Mouse (Mus musculus): ENCODE results near the gene Igfbp4. TPM values are rescaled to one million over a fixed set of nuclear protein-coding genes. Genes with fewer than 3 reads are reported as not detected.

Igfbp4 gene
- polyA plus RNA-seq, 1 experiment from 2014 or later: 437 TPM

Other genes with a start within 250 kb of the Igfbp4 start
- gene Msl1, start 245.7 kb upstream of the Igfbp4 start, polyA plus RNA-seq (2016; fragmentation: Nextera tagmentation; extraction: Ambion mirVana): 24.4 and 25.2 TPM in 2 replicates
- gene Casc3, start 236.3 kb upstream of the Igfbp4 start, polyA plus RNA-seq (2016; fragmentation: Nextera tagmentation; extraction: Ambion mirVana): 49.5 and 55.9 TPM in 2 replicates
- gene Rapgefl1, start 204.5 kb upstream of the Igfbp4 start, polyA plus RNA-seq (2016; fragmentation: Nextera tagmentation; extraction: Ambion mirVana): 1.1 and 2.2 TPM in 2 replicates
- gene Wipf2, start 177.6 kb upstream of the Igfbp4 start, polyA plus RNA-seq (2016; fragmentation: Nextera tagmentation; extraction: Ambion mirVana): 4.6 and 4.7 TPM in 2 replicates
- 45.3 and 63.7 TPM in 2 replicates for gene Cdc6, start 133.4 kb upstream of the Igfbp4 start, polyA plus RNA-seq (2016; fragmentation: Nextera tagmentation; extraction: Ambion mirVana)
- 28.4 and 53.7 TPM in 2 replicates for gene Rara, start 113.4 kb upstream of the Igfbp4 start, polyA plus RNA-seq (2016; fragmentation: Nextera tagmentation; extraction: Ambion mirVana)
- gene Gjd3, start 58.2 kb upstream of the Igfbp4 start, polyA plus RNA-seq (2016; fragmentation: Nextera tagmentation; extraction: Ambion mirVana): 0.44 TPM in 1 of 2 replicates, not detected in the other
- 225 and 320 TPM in 2 replicates for gene Top2a, start 17.1 kb upstream of the Igfbp4 start, polyA plus RNA-seq (2016; fragmentation: Nextera tagmentation; extraction: Ambion mirVana)
- 0.67 and 1.0 TPM in 2 replicates for gene Tns4, start 48.1 kb downstream of the Igfbp4 start, polyA plus RNA-seq (2016; fragmentation: Nextera tagmentation; extraction: Ambion mirVana)
- 0.21 and 0.25 TPM in 2 replicates for gene Ccr7, start 113.8 kb downstream of the Igfbp4 start, polyA plus RNA-seq (2016; fragmentation: Nextera tagmentation; extraction: Ambion mirVana)
- gene Smarce1, start 189.8 kb downstream of the Igfbp4 start, polyA plus RNA-seq (2016; fragmentation: Nextera tagmentation; extraction: Ambion mirVana): 289 and 317 TPM in 2 replicates
- gene Krt222, start 202.8 kb downstream of the Igfbp4 start, polyA plus RNA-seq (2016; fragmentation: Nextera tagmentation; extraction: Ambion mirVana): 0.15 and 0.59 TPM in 2 replicates
- gene Krt24, start 244.0 kb downstream of the Igfbp4 start, polyA plus RNA-seq (2016; fragmentation: Nextera tagmentation; extraction: Ambion mirVana): not detected in 2 replicates